Mouse (Mus musculus) spleen, adult 12 weeks (tissue): ENCODE results near the gene Krtap3-3.
"Not testable (repeated sequence)": the region's sequence is repeated elsewhere in the genome, so short reads cannot be mapped to it uniquely, and the experiment has no call there.

ENCODE experiments used
- DNase-seq: peaks from one replicate; pipeline ENCODE4 v3.0.0; 2022; ENCODE audit warnings: low spot score

Krtap3-3 gene

DNA sequence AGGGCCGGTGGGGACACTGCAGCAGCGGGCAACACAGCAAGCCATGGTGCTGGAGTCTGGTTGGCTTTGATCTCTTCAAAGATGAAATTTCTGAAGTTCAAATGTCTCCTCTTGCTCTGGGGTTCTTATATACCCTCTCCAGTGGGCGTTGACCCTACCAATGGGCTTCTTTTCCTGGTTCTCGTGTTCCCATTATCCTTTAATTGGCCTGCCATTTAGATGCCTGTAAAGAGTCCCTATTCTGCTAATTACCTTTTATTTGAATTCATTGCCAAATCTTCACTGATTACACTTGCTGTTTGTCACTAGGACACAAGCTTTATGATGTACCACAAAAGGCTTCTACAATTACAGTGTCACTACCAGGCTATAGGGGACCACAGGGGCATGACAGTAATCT lies at the start of gene Krtap3-3:
TSS of gene Krtap3-3 (minus strand) at position 101 of the 400 bp plus-strand sequence.
- DNase-seq: no peak

DNA sequence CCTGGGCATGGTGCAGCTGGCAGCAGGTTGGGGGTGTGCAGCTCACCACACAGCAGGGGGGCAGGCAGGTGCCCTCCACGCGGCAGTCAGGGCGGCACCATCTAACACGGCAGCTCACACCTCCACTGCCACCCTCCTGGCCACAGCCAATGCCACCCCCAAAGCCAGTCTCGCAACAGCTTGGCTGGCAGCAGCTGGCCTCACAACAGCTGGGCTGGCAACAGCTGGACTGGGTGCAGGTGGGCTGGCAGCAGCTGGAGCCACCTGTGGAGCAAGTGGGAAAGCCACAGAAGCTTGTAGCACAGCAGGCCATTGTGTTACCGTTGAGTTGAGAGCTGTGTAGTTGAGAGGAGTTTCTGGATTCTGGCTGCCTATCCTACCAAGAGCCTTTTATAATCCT lies 47.1 kb upstream of the Krtap3-3 start, which contains the start of gene Krtap9-3:
TSS of gene Krtap9-3 (minus strand) at position 364 of the 400 bp plus-strand sequence.
- not testable (repeated sequence) for DNase-seq

DNA sequence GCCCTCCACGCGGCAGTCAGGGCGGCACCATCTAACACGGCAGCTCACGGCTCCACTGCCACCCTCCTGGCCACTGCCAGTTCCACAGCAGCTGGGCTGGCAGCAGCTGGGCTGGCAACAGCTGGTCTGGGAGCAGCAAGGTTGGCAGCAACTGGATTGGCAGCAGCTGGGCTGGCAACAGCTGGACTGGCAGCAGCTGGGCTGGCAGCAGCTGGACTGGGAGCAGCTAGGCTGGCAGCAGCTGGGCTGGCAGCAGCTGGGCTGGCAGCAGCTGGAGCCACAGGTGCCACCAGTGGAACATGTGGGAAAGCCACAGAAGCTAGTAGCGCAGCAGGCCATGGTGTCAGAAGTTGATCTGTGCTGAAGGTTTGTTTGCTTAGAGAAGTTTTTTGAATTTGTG lies 40.3 kb upstream of the Krtap3-3 start, which contains the start of gene Krtap1-3:
TSS of gene Krtap1-3 (minus strand) at position 359 of the 400 bp plus-strand sequence.
- DNase-seq: no peak

DNA sequence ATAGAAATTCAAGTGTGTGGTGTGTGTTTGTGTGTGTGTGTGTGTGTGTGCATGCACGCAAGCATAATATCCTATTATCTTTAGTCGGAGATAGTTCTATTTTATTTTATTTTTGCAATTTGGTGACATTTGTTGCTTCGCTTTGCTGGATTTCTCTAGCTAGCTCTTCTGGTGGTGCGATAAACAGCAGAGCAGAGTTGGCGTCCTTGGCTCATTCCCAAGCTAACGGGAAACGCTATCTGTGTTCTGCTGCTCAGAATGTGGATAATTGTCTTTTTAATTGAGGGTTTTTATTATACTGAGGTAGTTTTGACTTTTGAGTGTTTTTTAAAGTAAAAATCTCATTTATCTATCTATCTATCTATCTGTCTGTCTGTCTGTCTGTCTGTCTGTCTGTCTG lies 34.4 kb upstream of the Krtap3-3 start:
- DNase-seq: no peak

DNA sequence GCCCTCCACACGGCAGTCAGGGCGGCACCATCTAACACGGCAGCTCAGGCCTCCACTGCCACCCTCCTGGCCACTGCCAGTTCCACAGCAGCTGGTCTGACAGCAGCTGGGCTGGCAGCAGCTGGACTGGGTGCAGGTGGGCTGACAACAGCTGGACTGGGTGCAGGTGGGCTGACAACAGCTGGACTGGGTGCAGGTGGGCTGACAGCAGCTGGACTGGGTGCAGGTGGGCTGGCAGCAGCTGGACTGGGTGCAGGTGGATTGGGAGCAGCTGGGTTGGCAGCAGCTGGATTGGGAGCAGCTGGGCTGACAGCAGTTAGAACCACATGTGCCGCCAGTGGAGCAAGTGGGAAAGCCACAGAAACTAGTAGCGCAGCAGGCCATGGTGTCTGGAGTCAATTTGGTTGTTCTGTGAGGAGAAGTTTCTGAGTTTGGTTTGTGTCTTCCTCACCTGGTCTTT lies 32.6 kb upstream of the Krtap3-3 start, which contains the start of gene Krtap1-4:
TSS of gene Krtap1-4 (minus strand) at position 410 of the 460 bp plus-strand sequence.
- DNase-seq: no peak

DNA sequence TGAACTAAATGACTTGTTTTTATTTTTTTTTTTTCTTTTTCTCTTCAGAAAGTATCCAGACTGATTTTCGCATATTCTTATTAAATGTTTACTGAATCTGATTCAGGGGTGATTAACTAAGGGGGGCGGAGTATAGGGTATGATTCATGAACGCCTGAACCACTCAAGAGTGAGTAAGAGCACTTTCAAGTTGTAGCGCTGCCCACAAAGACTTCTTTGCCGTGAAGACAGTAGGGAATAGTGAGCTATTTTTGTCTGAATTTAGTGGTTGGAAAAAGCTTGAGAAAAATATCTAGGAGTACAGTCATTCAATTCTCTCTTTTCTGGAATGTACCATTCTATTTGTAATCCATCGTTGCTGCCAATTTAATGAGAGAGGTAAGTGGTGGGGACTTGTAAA lies 30.9 kb upstream of the Krtap3-3 start:
- no peak for DNase-seq

DNA sequence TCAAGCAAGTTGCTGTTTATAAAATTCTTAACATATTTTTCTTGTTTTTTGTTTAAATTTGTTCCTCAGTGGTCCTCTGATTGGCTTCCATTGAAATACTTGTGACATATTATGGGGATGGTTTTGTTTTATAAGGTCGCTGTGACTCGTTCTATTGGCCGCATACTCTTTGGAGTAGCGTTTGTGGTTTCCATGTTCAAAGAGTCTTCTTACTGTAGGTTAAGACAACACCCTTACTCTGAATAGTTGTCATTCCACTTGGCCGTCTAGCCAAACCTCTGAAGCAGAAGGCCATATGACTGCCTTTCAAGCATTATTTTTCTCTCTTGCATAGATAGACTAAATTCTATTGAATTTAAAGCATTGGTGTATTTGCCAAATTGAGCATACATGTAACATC lies 30.4 kb upstream of the Krtap3-3 start:
- DNase-seq: no peak

DNA sequence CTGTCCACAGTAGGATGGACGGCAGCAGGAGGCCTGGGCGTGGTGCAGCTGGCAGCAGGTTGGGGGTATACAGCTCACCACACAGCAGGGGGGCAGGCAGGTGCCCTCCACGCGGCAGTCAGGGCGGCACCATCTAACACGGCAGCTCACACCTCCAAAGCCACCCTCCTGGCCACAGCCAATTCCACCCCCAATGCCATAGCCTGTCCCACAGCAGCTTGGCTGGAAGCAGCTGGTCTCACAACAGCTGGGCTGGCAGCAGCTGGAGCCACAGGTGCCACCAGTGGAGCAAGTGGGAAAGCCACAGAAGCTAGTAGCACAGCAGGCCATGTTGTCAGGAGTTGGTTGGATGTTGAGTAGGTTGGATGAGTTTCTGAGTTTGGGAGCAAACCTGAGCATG lies 30.0 kb upstream of the Krtap3-3 start, which contains the start of gene Krtap1-5:
TSS of gene Krtap1-5 (minus strand) at position 381 of the 400 bp plus-strand sequence.
- DNase-seq: no peak

DNA sequence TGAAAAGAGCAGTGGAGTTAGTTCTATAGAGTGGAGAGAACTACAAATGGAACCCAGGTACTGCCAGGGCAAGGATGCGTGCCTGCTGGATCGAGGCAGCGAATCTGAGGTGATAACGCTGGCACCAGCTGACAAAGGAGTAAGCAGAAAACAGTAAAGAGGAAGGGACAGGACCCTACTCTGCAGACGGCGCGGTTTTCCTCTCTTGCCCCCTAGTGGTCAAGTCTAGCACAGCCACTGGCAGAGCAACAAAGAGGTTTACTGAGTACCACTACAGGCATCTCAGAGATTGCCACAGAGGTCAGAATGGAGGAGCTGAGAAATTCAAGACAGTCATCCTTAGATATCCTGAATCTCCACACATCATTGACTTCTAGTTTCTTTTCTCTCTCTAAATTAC lies 23.4 kb upstream of the Krtap3-3 start:
- DNase-seq: peak; percentile 7

DNA sequence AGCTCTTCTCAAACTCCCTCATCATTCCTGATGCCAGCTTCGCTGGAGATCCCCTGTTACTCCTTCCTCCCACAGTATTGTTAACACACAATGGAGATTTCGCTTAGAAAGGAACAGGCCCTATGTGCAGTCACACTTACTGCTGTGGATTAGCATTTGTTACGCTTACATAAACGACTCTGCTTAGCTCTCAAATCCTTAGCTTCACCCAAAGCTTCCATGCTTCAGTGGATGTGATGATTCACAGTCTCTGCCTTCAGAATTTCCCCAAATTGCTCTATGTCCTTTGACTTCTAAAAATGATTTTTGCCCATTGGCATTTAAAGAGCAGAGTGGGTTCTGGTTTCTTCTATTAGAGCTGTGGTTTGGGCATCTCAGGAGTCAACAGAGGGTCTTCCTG lies 22.5 kb upstream of the Krtap3-3 start:
- DNase-seq: no peak

DNA sequence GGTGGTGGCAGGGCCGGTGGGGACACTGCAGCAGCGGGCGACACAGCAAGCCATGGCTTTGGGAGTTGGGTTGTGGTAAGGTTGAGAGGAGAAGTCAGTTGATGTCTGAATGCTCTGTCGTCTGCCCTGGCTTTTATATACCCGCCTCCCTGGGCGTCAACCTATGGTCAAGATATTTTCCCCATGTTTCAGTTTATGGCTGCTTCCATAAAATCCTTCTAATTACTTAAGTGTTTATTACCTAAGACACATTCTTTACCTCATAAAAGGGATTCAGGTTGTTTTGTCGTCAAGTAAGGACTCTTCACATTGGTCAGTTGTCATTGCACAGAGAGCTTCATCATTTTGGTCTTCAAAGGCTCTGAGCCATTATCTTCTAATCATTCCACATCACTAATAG lies 15.9 kb upstream of the Krtap3-3 start, which contains the start of gene Krtap3-1:
TSS of gene Krtap3-1 (minus strand) at position 101 of the 400 bp plus-strand sequence.
- DNase-seq: no peak

DNA sequence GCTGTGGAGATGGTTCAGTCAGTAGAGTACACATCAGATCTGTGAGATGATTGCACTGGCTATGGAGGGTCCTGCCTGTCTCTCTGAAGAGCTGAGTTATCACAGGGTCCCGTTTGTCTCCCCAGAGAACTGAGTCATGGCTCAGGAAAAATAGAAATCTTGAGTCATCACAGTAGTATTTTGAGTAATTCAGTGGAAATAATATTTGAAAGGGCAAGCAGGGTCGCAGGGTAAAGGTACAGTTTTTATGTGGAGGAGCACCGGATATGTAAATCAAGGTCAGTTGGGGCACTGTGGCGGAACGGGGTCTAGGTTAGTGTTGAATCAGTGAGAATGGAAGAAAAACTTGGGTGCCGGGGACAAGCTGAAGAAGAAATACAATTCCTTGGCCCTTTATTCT lies 11.9 kb upstream of the Krtap3-3 start:
- DNase-seq: no peak

DNA sequence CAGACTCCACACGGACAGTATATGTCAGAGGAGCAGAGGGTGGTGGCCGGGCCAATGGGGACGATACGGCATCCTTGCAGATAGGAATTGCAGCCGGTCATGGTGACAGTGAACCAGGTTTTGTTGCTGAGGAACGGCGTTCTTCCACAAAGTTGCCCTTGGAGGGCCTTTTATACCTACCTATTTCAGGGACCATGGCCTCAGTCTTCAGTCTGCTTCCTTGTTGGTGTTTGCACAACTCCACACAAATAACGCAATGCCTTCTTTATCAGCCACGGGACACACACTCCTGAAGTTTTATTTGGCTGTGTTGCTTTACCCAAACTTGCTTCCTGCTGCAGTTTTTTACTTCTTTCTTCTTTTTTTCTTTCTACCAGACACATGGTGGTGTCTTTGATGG lies 8.7 kb upstream of the Krtap3-3 start, which contains the start of gene Gm11939:
TSS of gene Gm11939 (minus strand) at position 101 of the 400 bp plus-strand sequence.
- DNase-seq: no peak

DNA sequence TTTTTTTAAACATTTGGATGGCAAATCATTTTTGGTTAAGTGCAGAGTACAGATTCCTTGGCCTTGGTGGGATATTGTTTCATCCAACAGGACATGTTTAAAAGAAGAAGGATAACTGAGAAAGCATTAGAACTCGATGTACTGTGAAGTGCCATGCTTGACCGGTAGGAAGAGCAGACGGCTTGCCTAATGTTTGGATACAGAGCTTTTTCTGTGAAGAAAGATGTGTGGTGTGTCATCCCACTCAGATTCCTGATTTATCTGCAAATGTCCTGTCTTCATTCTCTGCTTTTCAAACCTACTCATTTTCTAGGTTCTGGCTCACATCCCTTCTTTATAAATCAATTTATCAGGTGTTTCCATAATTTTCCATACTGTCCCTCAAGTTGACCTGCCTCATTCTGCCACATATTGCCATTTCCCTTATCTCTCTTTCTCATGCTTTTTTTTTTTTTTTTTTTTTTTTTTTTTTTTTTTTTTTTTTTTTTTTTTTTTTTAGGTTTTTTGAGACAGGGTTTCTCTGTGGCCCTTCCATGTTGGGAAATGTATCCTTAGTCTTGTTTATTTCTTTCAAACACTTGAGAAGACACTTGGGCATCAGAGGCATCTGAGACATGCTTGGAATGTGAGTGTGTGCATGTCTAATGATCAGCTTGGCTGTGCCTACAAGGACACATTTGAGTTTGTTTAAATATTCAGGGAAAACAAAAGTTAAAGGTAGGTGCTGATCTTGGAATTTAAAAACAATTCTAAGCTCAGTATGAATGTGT lies 7.5 kb upstream of the Krtap3-3 start:
- no peak for DNase-seq

DNA sequence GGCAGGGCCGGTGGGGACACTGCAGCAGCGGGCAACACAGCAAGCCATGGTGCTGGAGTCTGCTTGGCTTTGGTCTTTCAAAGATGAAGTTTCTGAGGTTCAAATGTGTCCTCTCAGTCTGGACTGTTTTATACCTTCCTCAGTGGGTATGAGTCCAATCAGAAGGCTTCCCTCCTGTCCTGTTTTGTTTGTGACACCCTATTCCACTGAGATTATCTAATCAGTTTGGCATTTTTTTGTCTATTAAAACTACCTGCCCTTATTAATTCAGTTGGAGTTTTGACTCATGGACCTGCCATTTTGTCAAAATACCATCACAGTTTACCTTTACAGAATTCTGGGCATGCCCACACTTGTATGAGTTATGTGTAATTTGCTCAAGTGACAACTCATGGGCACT lies 6.1 kb upstream of the Krtap3-3 start, which contains the start of gene Krtap3-2:
TSS of gene Krtap3-2 (minus strand) at position 101 of the 400 bp plus-strand sequence.
- no peak for DNase-seq

DNA sequence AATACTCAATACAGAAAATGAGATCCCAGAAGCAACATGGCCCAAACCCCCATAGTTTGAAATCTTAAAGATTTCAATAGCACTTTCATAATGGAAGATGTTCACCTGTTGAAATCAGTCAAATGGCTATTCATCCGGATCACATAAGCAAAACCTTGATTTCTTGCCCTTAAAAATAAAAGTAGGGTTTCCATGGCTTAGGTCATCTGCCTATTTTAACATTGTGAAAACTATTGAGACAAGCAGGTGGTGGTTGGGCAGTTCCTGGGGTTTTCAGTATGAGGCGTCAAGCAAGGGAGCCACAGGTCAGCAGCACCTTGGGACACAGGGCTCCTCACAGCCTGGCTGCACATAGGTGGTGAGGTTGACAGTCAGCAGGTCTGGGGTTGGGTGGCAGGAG lies 5.5 kb upstream of the Krtap3-3 start:
- no peak for DNase-seq

DNA sequence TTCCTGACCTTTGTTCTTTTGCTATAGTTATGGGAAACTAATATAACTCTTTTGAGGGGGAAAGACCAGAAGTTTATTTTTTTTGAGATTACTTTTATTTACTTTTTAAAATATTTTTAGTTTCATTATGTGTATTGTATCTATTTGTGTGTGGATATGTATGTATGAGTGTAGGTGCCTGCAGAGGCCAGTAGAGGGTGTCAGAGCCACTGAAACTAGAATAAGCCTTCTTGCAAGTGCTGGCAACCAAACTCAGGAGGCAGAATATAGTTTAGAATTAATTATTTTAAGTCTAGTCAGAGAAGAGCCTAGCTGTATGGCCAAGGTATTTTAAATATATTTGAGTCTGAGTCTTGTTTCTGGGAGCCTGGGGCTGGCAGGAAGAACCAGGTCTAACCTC lies 2.8 kb downstream of the Krtap3-3 start:
- no peak for DNase-seq

DNA sequence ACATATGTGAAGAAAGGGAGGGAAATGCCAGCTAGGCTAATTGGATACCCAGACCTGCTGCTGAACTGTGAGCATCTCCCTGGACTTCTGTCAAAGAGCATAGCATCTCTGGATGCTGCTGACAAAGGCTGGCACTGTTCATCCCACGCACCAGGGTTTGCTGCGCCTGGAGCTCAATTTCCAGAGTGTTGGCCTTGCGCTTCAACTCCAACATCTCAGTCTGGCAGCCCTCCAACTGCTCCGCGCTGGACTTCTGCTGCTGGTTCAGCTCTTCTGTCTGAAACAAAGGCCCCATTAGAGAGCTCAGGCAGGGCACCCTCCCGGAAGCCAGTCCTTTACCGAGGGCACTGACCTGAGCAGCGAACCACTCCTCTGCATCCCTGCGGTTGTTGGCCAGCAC lies 10.9 kb downstream of the Krtap3-3 start:
- DNase-seq: no peak

DNA sequence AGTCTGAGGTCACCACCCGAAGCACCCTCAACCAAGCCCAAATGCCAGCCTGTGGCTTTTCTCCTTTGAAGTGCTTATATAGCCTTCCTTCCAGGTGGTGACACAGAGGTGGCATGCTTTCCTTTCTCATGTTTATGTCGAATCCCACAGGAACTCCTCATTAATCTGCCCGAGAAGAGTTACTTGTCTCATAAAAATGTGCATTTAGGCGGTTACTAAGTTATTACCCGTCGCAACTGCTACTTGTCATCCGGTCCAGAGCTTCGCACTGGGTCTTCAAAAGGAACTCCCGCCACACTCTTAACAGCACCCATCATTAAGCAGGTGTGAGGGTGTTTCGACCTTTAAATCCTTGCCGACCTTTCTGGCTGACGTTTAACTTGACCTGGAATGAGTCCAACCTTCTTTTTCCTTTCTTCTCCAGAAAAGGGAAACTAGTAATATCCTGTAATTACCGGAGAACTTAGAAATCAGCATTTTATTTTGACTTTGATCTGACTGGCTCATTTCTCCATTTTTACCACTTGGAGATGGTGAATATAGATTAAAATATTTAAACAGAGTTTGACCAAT lies 29.3 kb downstream of the Krtap3-3 start, which contains the start of gene Krt39:
TSS of gene Krt39 (minus strand) at position 51 of the 573 bp plus-strand sequence.
- no peak for DNase-seq

DNA sequence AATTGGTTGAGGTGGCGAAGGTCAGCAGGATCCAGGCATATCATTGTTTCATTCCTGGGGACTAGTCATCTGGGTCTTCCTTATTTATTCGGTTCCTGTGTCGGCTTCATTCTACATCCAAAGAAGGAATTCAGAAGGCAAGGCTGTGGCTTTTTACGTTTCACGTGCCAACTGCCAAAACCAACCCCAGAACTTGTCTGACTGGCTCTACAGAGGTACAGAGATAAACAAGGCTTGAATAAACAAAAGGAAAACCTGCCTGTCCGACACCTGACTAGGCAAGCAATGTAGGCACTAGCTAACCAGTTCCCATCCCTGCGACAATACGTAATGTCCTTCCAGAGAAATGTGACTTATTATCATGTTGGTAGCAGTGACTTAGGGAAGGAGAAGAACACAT lies 36.6 kb downstream of the Krtap3-3 start:
- DNase-seq: no peak
